Mouse (Mus musculus): ENCODE results near the gene Zfp358.

DNA sequence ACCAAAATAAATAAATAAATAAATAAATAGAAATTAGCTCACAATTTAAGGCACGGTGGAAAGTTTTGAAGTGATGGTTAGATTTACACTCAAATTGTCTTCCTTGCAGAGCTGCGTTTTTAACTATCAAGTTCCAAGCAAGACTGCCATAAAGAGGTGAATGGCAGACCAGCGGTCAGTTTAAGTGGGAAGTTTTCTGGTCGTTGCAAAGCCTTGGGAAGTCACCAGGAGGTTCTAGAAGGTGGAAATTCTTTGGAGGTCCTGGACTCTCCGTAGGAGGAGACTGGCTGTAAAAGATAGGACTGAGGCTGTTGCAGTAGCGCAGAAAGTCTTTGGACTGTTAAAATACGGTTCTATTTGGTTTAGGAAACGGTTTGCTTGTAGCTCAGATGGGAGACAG, 6.8 kb downstream of the Zfp358 start:
- TF ChIP-seq CTCF (IDR thresholded peaks at IDR 0.05; ENCODE audit: control insufficient read depth, insufficient read depth, low read length): no peak
- no peak for TF ChIP-seq POLR2A (IDR thresholded peaks at IDR 0.05; ENCODE audit: borderline replicate concordance, control insufficient read depth, low read depth, low read length)
